ENCODE assay signal across 10 mouse cellular contexts in the genomic region with DNA sequence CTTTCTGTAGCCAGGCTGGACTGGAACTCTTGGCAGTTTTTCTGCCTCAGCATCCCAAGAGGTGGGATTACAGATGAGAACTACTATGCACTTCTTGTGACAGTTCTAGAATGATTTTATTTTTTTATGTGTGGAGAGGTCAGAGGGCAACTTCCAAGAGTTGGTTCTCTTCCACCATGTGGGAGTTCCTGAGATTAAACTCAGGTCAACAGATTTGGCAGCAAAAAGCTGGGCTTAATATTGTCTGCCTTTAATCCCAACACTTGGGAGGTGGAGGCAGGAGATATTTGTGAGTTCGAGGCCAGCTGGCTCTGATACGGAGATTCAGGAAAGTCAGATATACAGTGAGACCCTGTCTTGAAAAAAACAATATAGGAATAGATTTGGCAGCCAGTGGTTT. TPM values are rescaled to one million over a fixed set of nuclear protein-coding genes. Genes with fewer than 3 reads are reported as not detected.
A peak's percentile ranks its signal among the peaks of the same experiment; 100 is the strongest.
DNase-seq lines count a peak whose midpoint lies in the region; ATAC-seq and TF ChIP-seq lines count a peak whose summit lies in the region.
"Had no signal": no experiment of that assay in that cellular context is flagged by ENCODE, and none has a peak within 500 bp of the region (broad histone marks: within the 10 kb centered on the region; RNA-seq: fewer than 3 reads in every experiment).

No protein-coding gene starts in this region.

- H3K27ac ChIP-seq in kidney, embryonic 15.5 days = no peak overlapping the region
- H3K27ac ChIP-seq in embryonic facial prominence, embryonic 14.5 days (replicated peaks; ENCODE audit: low read depth, low read length) = no peak overlapping the region
- no peak overlapping the region for H3K27ac ChIP-seq in hindbrain, postnatal 0 days
- no peak overlapping the region for H3K27ac ChIP-seq in midbrain, postnatal 0 days (ENCODE audit: low read depth, low read length)
- no peak overlapping the region for H3K27ac ChIP-seq in thymus, adult 2 months (ENCODE audit: control insufficient read depth, insufficient read depth, low read length)

- no peak for TF ChIP-seq POLR2A in thymus, adult 2 months (IDR thresholded peaks at IDR 0.05; ENCODE audit: control insufficient read depth, extremely low read depth, insufficient read depth, low read length, poor library complexity)

- no peak for DNase-seq in kidney, postnatal 4 days
- no peak for DNase-seq in embryonic facial prominence, embryonic 14.5 days (ENCODE audit: low spot score)
- no peak for DNase-seq in hindbrain, postnatal 0 days (ENCODE audit: low spot score)
- no peak for DNase-seq in midbrain, postnatal 0 days (ENCODE audit: low spot score)
- no peak for DNase-seq in left cerebral cortex, postnatal 14 days (ENCODE audit: low spot score in 2 of 2)
- DNase-seq in thymus, adult 2 months = no peak
- no peak for DNase-seq in lung, postnatal 10 days
- DNase-seq: cerebellum, adult 9-11 months had no signal

- H3K4me3 ChIP-seq in kidney, embryonic 15.5 days (replicated peaks) = peak overlapping the region; percentile 89; the same call in 1 of the 2 replicates
- H3K4me3 ChIP-seq in embryonic facial prominence, embryonic 14.5 days (ENCODE audit: low read depth, low read length) = peak overlapping the region; percentile 97; the same call in 1 of the 2 replicates
- no peak overlapping the region for H3K4me3 ChIP-seq in hindbrain, postnatal 0 days (ENCODE audit: low read length)
- H3K4me3 ChIP-seq in midbrain, postnatal 0 days (ENCODE audit: low read depth, low read length) = peak overlapping the region; percentile 98; the same call in 1 of the 2 replicates
- H3K4me3 ChIP-seq in thymus, adult 2 months (ENCODE audit: control insufficient read depth, insufficient read depth, low read length) = no peak overlapping the region

- intact Hi-C loops in left cerebral cortex, postnatal 14 days (cut with DNase I) = no loop called here

- 65% methylated on average over 2 of the region's 2 CpGs for WGBS in kidney, embryonic 15.5 days
- WGBS in embryonic facial prominence, embryonic 14.5 days = 65% methylated on average over 2 of the region's 2 CpGs
- 61% methylated on average over 2 of the region's 2 CpGs for WGBS in hindbrain, postnatal 0 days
- WGBS in midbrain, postnatal 0 days = 67% methylated on average over 2 of the region's 2 CpGs
- WGBS in thymus, adult 2 months = 81% methylated on average over 2 of the region's 2 CpGs

- TF ChIP-seq CTCF in hindbrain, postnatal 0 days (IDR thresholded peaks at IDR 0.05; ENCODE audit: low read depth) = no peak
- TF ChIP-seq CTCF in midbrain, postnatal 0 days (IDR thresholded peaks at IDR 0.05) = no peak
- TF ChIP-seq CTCF in thymus, adult 2 months (IDR thresholded peaks at IDR 0.05; ENCODE audit: borderline replicate concordance, control insufficient read depth, extremely low read depth, insufficient read depth, low read length, poor library complexity) = no peak

- peaks cover 29% of the 10 kb centered on the region for H3K4me1 ChIP-seq in kidney, embryonic 15.5 days
- H3K4me1 ChIP-seq in embryonic facial prominence, embryonic 14.5 days (ENCODE audit: control insufficient read depth, insufficient read depth, low read length) = peaks cover 19% of the 10 kb centered on the region
- H3K4me1 ChIP-seq in hindbrain, postnatal 0 days (ENCODE audit: insufficient read depth, low read length) = 0 out of 2 replicates have a peak, but pooled peaks cover 7% of the 10 kb centered on the region
- peaks cover 8% of the 10 kb centered on the region; the same call in 1 of the 2 replicates for H3K4me1 ChIP-seq in midbrain, postnatal 0 days (ENCODE audit: insufficient read depth, low read length)
- 0 out of 2 replicates have a peak, but pooled peaks cover 5% of the 10 kb centered on the region for H3K4me1 ChIP-seq in thymus, adult 2 months (replicated peaks; ENCODE audit: control insufficient read depth, insufficient read depth, low read length)

- no peaks in the 10 kb centered on the region for H3K27me3 ChIP-seq in kidney, embryonic 15.5 days
- H3K27me3 ChIP-seq in embryonic facial prominence, embryonic 14.5 days (replicated peaks; ENCODE audit: control insufficient read depth, insufficient read depth, low read length) = no peaks in the 10 kb centered on the region
- no peaks in the 10 kb centered on the region for H3K27me3 ChIP-seq in hindbrain, postnatal 0 days (ENCODE audit: insufficient read depth, low read length)
- H3K27me3 ChIP-seq in midbrain, postnatal 0 days (ENCODE audit: insufficient read depth, low read length) = no peaks in the 10 kb centered on the region
- no peaks in the 10 kb centered on the region for H3K27me3 ChIP-seq in thymus, adult 2 months (ENCODE audit: control insufficient read depth, insufficient read depth, low read length)

- ATAC-seq in kidney, embryonic 15.5 days (replicated peaks; ENCODE audit: low FRiP score) = no peak
- ATAC-seq in embryonic facial prominence, embryonic 14.5 days (ENCODE audit: low read depth) = no peak
- no peak for ATAC-seq in hindbrain, postnatal 0 days
- no peak for ATAC-seq in midbrain, postnatal 0 days (ENCODE audit: low FRiP score)

- H3K9me3 ChIP-seq in kidney, embryonic 15.5 days (replicated peaks) = no peaks in the 10 kb centered on the region
- no peaks in the 10 kb centered on the region for H3K9me3 ChIP-seq in embryonic facial prominence, embryonic 14.5 days (ENCODE audit: control insufficient read depth, low read length)
- H3K9me3 ChIP-seq in hindbrain, postnatal 0 days (ENCODE audit: low read length) = no peaks in the 10 kb centered on the region
- no peaks in the 10 kb centered on the region for H3K9me3 ChIP-seq in midbrain, postnatal 0 days (ENCODE audit: low read length)

- H3K36me3 ChIP-seq in kidney, embryonic 15.5 days = 0 out of 2 replicates have a peak, but pooled peaks cover 3% of the 10 kb centered on the region
- H3K36me3 ChIP-seq in embryonic facial prominence, embryonic 14.5 days (ENCODE audit: control insufficient read depth, insufficient read depth, low read length) = 0 out of 2 replicates have a peak, but pooled peaks cover 3% of the 10 kb centered on the region
- H3K36me3 ChIP-seq in hindbrain, postnatal 0 days (ENCODE audit: insufficient read depth, low read length) = no peaks in the 10 kb centered on the region
- H3K36me3 ChIP-seq in midbrain, postnatal 0 days (ENCODE audit: insufficient read depth, low read length) = no peaks in the 10 kb centered on the region
- H3K36me3 ChIP-seq in thymus, adult 2 months (ENCODE audit: control insufficient read depth, insufficient read depth, low read length) = no peaks in the 10 kb centered on the region

- no peak overlapping the region for H3K9ac ChIP-seq in kidney, embryonic 15.5 days
- H3K9ac ChIP-seq in embryonic facial prominence, embryonic 14.5 days (ENCODE audit: low read depth, low read length) = no peak overlapping the region
- H3K9ac ChIP-seq in hindbrain, postnatal 0 days (replicated peaks; ENCODE audit: low read length) = no peak overlapping the region
- H3K9ac ChIP-seq in midbrain, postnatal 0 days (replicated peaks; ENCODE audit: low read length, poor library complexity, severe bottlenecking) = no peak overlapping the region

- peak overlapping the region; percentile 76 for H3K4me2 ChIP-seq in kidney, embryonic 15.5 days
- H3K4me2 ChIP-seq in embryonic facial prominence, embryonic 14.5 days (ENCODE audit: low read depth, low read length) = peak overlapping the region; percentile 72
- peak overlapping the region; percentile 65 for H3K4me2 ChIP-seq in hindbrain, postnatal 0 days (ENCODE audit: low read depth, low read length)
- peak overlapping the region; percentile 15 for H3K4me2 ChIP-seq in midbrain, postnatal 0 days (ENCODE audit: low read depth, low read length, poor library complexity, severe bottlenecking)

RNA-seq across cellular contexts. Expression of gene Naa15, which starts 3.0 kb away (rescaled TPM):
- 52.3 and 54.6 TPM in 2 replicates for polyA plus RNA-seq in kidney, embryonic 15.5 days (2015; fragmentation: Nextera tagmentation; extraction: Ambion mirVana)
- polyA plus RNA-seq in embryonic facial prominence, embryonic 14.5 days (2014; fragmentation: Nextera tagmentation; extraction: Ambion mirVana) = 34.5 and 34.8 TPM in 2 replicates
- 20.4 and 22.5 TPM in 2 replicates for total RNA-seq in hindbrain, postnatal 0 days (2014; rRNA removed)
- polyA plus RNA-seq in hindbrain, postnatal 0 days (2015; fragmentation: Nextera tagmentation; extraction: Ambion mirVana) = 35.0 and 36.5 TPM in 2 replicates
- total RNA-seq in midbrain, postnatal 0 days (2014; rRNA removed) = 19.5 and 33.8 TPM in 2 replicates
- 26.4 and 29.7 TPM in 2 replicates for polyA plus RNA-seq in midbrain, postnatal 0 days (2015; fragmentation: Nextera tagmentation; extraction: Ambion mirVana)
- total RNA-seq in left cerebral cortex, postnatal 14 days (2021) = 10 to 100 TPM; 39.8 to 46.5 TPM
- 6.0 and 6.7 TPM in 2 replicates for polyA plus RNA-seq in thymus, adult 2 months (2012; rRNA removed)

RNA-seq across cellular contexts. Expression of gene Ndufc1, which starts 9.2 kb away (rescaled TPM):
- polyA plus RNA-seq in kidney, embryonic 15.5 days (2015; fragmentation: Nextera tagmentation; extraction: Ambion mirVana) = 771 and 842 TPM in 2 replicates
- 663 and 761 TPM in 2 replicates for polyA plus RNA-seq in embryonic facial prominence, embryonic 14.5 days (2014; fragmentation: Nextera tagmentation; extraction: Ambion mirVana)
- 33.4 and 35.0 TPM in 2 replicates for total RNA-seq in hindbrain, postnatal 0 days (2014; rRNA removed)
- polyA plus RNA-seq in hindbrain, postnatal 0 days (2015; fragmentation: Nextera tagmentation; extraction: Ambion mirVana) = 1,023 and 1,091 TPM in 2 replicates
- total RNA-seq in midbrain, postnatal 0 days (2014; rRNA removed) = 31.5 and 36.4 TPM in 2 replicates
- polyA plus RNA-seq in midbrain, postnatal 0 days (2015; fragmentation: Nextera tagmentation; extraction: Ambion mirVana) = 961 and 994 TPM in 2 replicates
- 100 to 1,000 TPM; 343 to 354 TPM for total RNA-seq in left cerebral cortex, postnatal 14 days (2021)
- polyA plus RNA-seq in thymus, adult 2 months (2012; rRNA removed) = 152 and 169 TPM in 2 replicates

RNA-seq across cellular contexts. Expression of gene Mgarp, which starts 21.4 kb away (rescaled TPM):
- 5.3 and 11.4 TPM in 2 replicates for polyA plus RNA-seq in kidney, embryonic 15.5 days (2015; fragmentation: Nextera tagmentation; extraction: Ambion mirVana)
- 2.5 and 5.2 TPM in 2 replicates for polyA plus RNA-seq in embryonic facial prominence, embryonic 14.5 days (2014; fragmentation: Nextera tagmentation; extraction: Ambion mirVana)
- 2.8 and 3.1 TPM in 2 replicates for total RNA-seq in hindbrain, postnatal 0 days (2014; rRNA removed)
- polyA plus RNA-seq in hindbrain, postnatal 0 days (2015; fragmentation: Nextera tagmentation; extraction: Ambion mirVana) = 2.1 and 3.2 TPM in 2 replicates
- 0.49 TPM in 1 of 2 replicates, not detected in the other for total RNA-seq in midbrain, postnatal 0 days (2014; rRNA removed)
- 0.40 and 0.49 TPM in 2 replicates for polyA plus RNA-seq in midbrain, postnatal 0 days (2015; fragmentation: Nextera tagmentation; extraction: Ambion mirVana)
- total RNA-seq in left cerebral cortex, postnatal 14 days (2021) = not detected
- polyA plus RNA-seq in thymus, adult 2 months (2012; rRNA removed) = 0.18 and 0.22 TPM in 2 replicates
- total RNA-seq: hematopoietic stem cell, adult 5-6 weeks had no signal

Comparison
In these comparisons a context has a peak if more than half of its experiments do, and no peak if none do; other contexts are left out.
1. H3K4me2 ChIP-seq: peak in every context shown above with its lines; median percentile 76 in kidney, embryonic 15.5 days; 72 in embryonic facial prominence, embryonic 14.5 days; 65 in hindbrain, postnatal 0 days; 15 in midbrain, postnatal 0 days.
2. H3K4me3 ChIP-seq: peak in kidney, embryonic 15.5 days (single experiment), embryonic facial prominence, embryonic 14.5 days (single experiment) and midbrain, postnatal 0 days (single experiment); none in hindbrain, postnatal 0 days (single experiment) and thymus, adult 2 months (single experiment).